Mouse (Mus musculus) MEL (cell line): Measurements from ENCODE around the gene Gm8764. TPM values are rescaled to one million over a fixed set of nuclear protein-coding genes. Genes with fewer than 3 reads are reported as not detected.
"Not testable (repeated sequence)": the region's sequence is repeated elsewhere in the genome, so short reads cannot be mapped to it uniquely, and the experiment has no call there.

Experiments used
- DNase-seq: peaks from one replicate; pipeline ENCODE4 v3.0.0; 2011; ENCODE audit warnings: low read depth, low spot score
- H3K27ac ChIP-seq: 2 replicates; pipeline ENCODE4 v1.5.1; 2012; ENCODE audit warnings: low read depth, mild to moderate bottlenecking, control low read depth, low read length, moderate library complexity; ENCODE audit not compliant: control insufficient read depth
- H3K27me3 ChIP-seq, 2 experiments: fragments of 150-350 bp in 1 of 2; sonication (generic) in 1 of 2; 2 replicates each; pipeline ENCODE4 v1.6.1; 2012; ENCODE audit warnings: low read length in 2 of 2, mild to moderate bottlenecking in 2 of 2, improper control_type of control experiment in 1 of 2, moderate library complexity in 1 of 2; ENCODE audit not compliant: insufficient read depth in 2 of 2, control insufficient read depth in 1 of 2
- H3K36me3 ChIP-seq, 2 experiments: 2 replicates each; pipeline ENCODE4 v1.6.1; 2012 to 2014; ENCODE audit warnings: low read length in 2 of 2, improper control_type of control experiment in 1 of 2, inconsistent platforms in 1 of 2, mild to moderate bottlenecking in 1 of 2; ENCODE audit not compliant: insufficient read depth in 2 of 2, control insufficient read depth in 1 of 2
- H3K4me1 ChIP-seq, 2 experiments: fragments of 150-350 bp in 1 of 2; sonication (generic) in 1 of 2; 2 replicates each; pipeline ENCODE4 v1.6.1; 2012; ENCODE audit warnings: low read length in 2 of 2, improper control_type of control experiment in 1 of 2, mild to moderate bottlenecking in 1 of 2; ENCODE audit not compliant: insufficient read depth in 2 of 2, control insufficient read depth in 1 of 2
- H3K4me3 ChIP-seq, 2 experiments: fragments of 150-350 bp in 1 of 2; sonication (generic) in 1 of 2; 2 replicates each; pipeline ENCODE4 v1.5.1; 2012; ENCODE audit warnings: low read depth in 2 of 2, low read length in 2 of 2, mild to moderate bottlenecking in 2 of 2, moderate library complexity in 2 of 2, control low read depth in 1 of 2, improper control_type of control experiment in 1 of 2; ENCODE audit not compliant: control insufficient read depth in 1 of 2, insufficient read depth in 1 of 2
- H3K79me2 ChIP-seq: 2 replicates; pipeline ENCODE4 v1.6.1; 2012; ENCODE audit warnings: mild to moderate bottlenecking, low read length, moderate library complexity; ENCODE audit not compliant: control insufficient read depth, poor library complexity, insufficient read depth
- H3K9ac ChIP-seq: 2 replicates; pipeline ENCODE4 v1.6.1; 2012; ENCODE audit warnings: low read depth, mild to moderate bottlenecking, control low read depth, low read length, moderate library complexity; ENCODE audit not compliant: control insufficient read depth, poor library complexity, severe bottlenecking
- H3K9me3 ChIP-seq: fragments of 150-350 bp; sonication (generic); replicated peaks from 2 replicates; pipeline ENCODE4 v1.6.1; 2012; ENCODE audit warnings: mild to moderate bottlenecking, low read length, improper control_type of control experiment, moderate library complexity; ENCODE audit not compliant: insufficient read depth
- BHLHE40 ChIP-seq: IDR thresholded peaks from 2 replicates; pipeline ENCODE4 v1.6.1; 2012; ENCODE audit warnings: low read depth, mild to moderate bottlenecking, inconsistent platforms, low read length, improper control_type of control experiment, borderline replicate concordance
- CTCF ChIP-seq, 3 experiments: IDR thresholded peaks in 2 of 3; conservative IDR thresholded peaks in 1 of 3; 2 replicates each; pipeline ENCODE4 v1.5.1; 2011 to 2012; ENCODE audit warnings: low read length in 3 of 3, low read depth in 2 of 3, mild to moderate bottlenecking in 2 of 3, improper control_type of control experiment in 1 of 3, inconsistent platforms in 1 of 3, mixed read lengths in 1 of 3, moderate library complexity in 1 of 3; ENCODE audit not compliant: control insufficient read depth in 1 of 3, insufficient read depth in 1 of 3, poor library complexity in 1 of 3, severe bottlenecking in 1 of 3
- E2F4 ChIP-seq: IDR thresholded peaks from 2 replicates; pipeline ENCODE4 v1.6.1; 2011; ENCODE audit warnings: low read depth, low read length, improper control_type of control experiment, borderline replicate concordance
- EP300 ChIP-seq, 2 experiments: IDR thresholded peaks; 2 replicates each; pipeline ENCODE4 v1.6.1; 2011; ENCODE audit warnings: improper control_type of control experiment in 2 of 2, low read length in 2 of 2, low read depth in 1 of 2, mild to moderate bottlenecking in 1 of 2
- GABPA ChIP-seq: IDR thresholded peaks from 2 replicates; pipeline ENCODE4 v1.6.1; 2012; ENCODE audit warnings: low read depth, mild to moderate bottlenecking, inconsistent platforms, low read length, improper control_type of control experiment, moderate library complexity
- HCFC1 ChIP-seq: IDR thresholded peaks from 2 replicates; pipeline ENCODE4 v1.6.1; 2012; ENCODE audit warnings: low read depth, mild to moderate bottlenecking, inconsistent platforms, low read length, improper control_type of control experiment, moderate library complexity
- JUND ChIP-seq: IDR thresholded peaks from 2 replicates; pipeline ENCODE4 v1.6.1; 2011; ENCODE audit warnings: low read depth, mild to moderate bottlenecking, improper control_type of control experiment, low read length
- KAT2A ChIP-seq: conservative IDR thresholded peaks from 2 replicates; pipeline ENCODE4 v1.6.1; 2012; ENCODE audit warnings: low read depth, low read length, improper control_type of control experiment, inconsistent platforms
- MYB ChIP-seq: IDR thresholded peaks from 2 replicates; pipeline ENCODE4 v1.6.1; 2011; ENCODE audit warnings: mild to moderate bottlenecking, low read depth, low read length, improper control_type of control experiment
- MYC ChIP-seq: IDR thresholded peaks from 2 replicates; pipeline ENCODE4 v1.6.1; 2011; ENCODE audit warnings: low read depth, mild to moderate bottlenecking, low read length, improper control_type of control experiment, moderate library complexity
- NELFE ChIP-seq: IDR thresholded peaks from 2 replicates; pipeline ENCODE4 v1.6.1; 2011; ENCODE audit warnings: low read depth, low read length, improper control_type of control experiment
- NRF1 ChIP-seq: IDR thresholded peaks from 2 replicates; pipeline ENCODE4 v1.6.1; 2014; ENCODE audit warnings: low read depth, mild to moderate bottlenecking, inconsistent platforms, low read length, improper control_type of control experiment, moderate library complexity; ENCODE audit not compliant: poor library complexity, insufficient read depth, severe bottlenecking
- POLR2AphosphoS2 ChIP-seq: IDR thresholded peaks from 2 replicates; pipeline ENCODE4 v1.6.1; 2011; ENCODE audit warnings: low read length, improper control_type of control experiment
- SIN3A ChIP-seq: IDR thresholded peaks from 2 replicates; pipeline ENCODE4 v1.6.1; 2012; ENCODE audit warnings: low read length, improper control_type of control experiment, inconsistent platforms
- UBTF ChIP-seq: IDR thresholded peaks from 2 replicates; pipeline ENCODE4 v1.6.1; 2012; ENCODE audit warnings: low read depth, mild to moderate bottlenecking, inconsistent platforms, low read length, improper control_type of control experiment, moderate library complexity, borderline replicate concordance; ENCODE audit not compliant: insufficient read depth
- USF1 ChIP-seq: IDR thresholded peaks from 2 replicates; pipeline ENCODE4 v1.6.1; 2014; ENCODE audit warnings: low read depth, mild to moderate bottlenecking, inconsistent platforms, low read length, improper control_type of control experiment, moderate library complexity
- USF2 ChIP-seq, 2 experiments: IDR thresholded peaks; 2 replicates each; pipeline ENCODE4 v1.6.1; 2011 to 2012; ENCODE audit warnings: improper control_type of control experiment in 2 of 2, low read length in 2 of 2, borderline replicate concordance in 1 of 2, inconsistent platforms in 1 of 2, low read depth in 1 of 2, mild to moderate bottlenecking in 1 of 2; ENCODE audit not compliant: insufficient read depth in 1 of 2
- ZC3H11A ChIP-seq: IDR thresholded peaks from 2 replicates; pipeline ENCODE4 v1.6.1; 2012; ENCODE audit warnings: low read depth, mild to moderate bottlenecking, inconsistent platforms, low read length, improper control_type of control experiment
- ZMIZ1 ChIP-seq: IDR thresholded peaks from 2 replicates; pipeline ENCODE4 v1.6.1; 2012; ENCODE audit warnings: low read depth, mild to moderate bottlenecking, inconsistent platforms, low read length, improper control_type of control experiment, moderate library complexity
- ZNF384 ChIP-seq: IDR thresholded peaks from 2 replicates; pipeline ENCODE4 v1.6.1; 2012; ENCODE audit warnings: low read depth, mild to moderate bottlenecking, inconsistent platforms, low read length, improper control_type of control experiment
- polyA plus RNA-seq, 2 experiments: library from polyadenylated mRNA; stranded (reverse) in 1 of 2; unstranded in 1 of 2; fragments of >175 nt in 1 of 2; fragments of >200 nt in 1 of 2; gene quantifications; 2 replicates each; pipeline versions ENCODE4 v1.2.1 to v1.2.4; 2012; ENCODE audit warnings: low replicate concordance in 2 of 2, low read depth in 1 of 2; ENCODE audit not compliant: insufficient read length in 2 of 2, insufficient read depth in 1 of 2, missing spikeins in 1 of 2
- total RNA-seq: library from RNA; depleted of rRNA; stranded (reverse); fragments of 300-350 nt; gene quantifications from 2 replicates; pipeline ENCODE4 v1.2.3, GENCODE M21; 2012; rRNA removed

The Gm8764 gene
- total RNA-seq, result not detected in 2 replicates
- not detected for polyA plus RNA-seq

GRCm38 (mm10) chr10:104159706-104160105 lies at the start of gene Gm8764:
Gene Gm8764 (plus strand): TSS chr10:104160006.
- H3K4me1 ChIP-seq, H3K9me3 ChIP-seq, H3K27ac ChIP-seq, DNase-seq, H3K79me2 ChIP-seq, H3K9ac ChIP-seq, H3K36me3 ChIP-seq, H3K4me3 ChIP-seq, H3K27me3 ChIP-seq: not testable (repeated sequence)

GRCm38 (mm10) chr10:104110044-104110443 lies 49.8 kb upstream of the Gm8764 start:
- Histone ChIP-seq H3K9ac (no peak overlapping the region), H3K27me3 (no peaks in the 10 kb centered on the region), H3K4me1 (no peaks in the 10 kb centered on the region), H3K9me3 (no peaks in the 10 kb centered on the region), H3K36me3 (no peaks in the 10 kb centered on the region), H3K27ac (no peak overlapping the region)
- no peak for DNase-seq
- TF ChIP-seq SIN3A, result no peak
- TF ChIP-seq GABPA, result no peak
- TF ChIP-seq KAT2A, result no peak
- TF ChIP-seq UBTF, result no peak
- TF ChIP-seq ZMIZ1, result no peak
- TF ChIP-seq JUND, result no peak
- no peak for TF ChIP-seq NRF1
- TF ChIP-seq CTCF (IDR thresholded peaks at IDR 0.05 in 2 of 3, conservative IDR thresholded peaks at IDR 0.05 in 1 of 3; ENCODE audit: control insufficient read depth in 1 of 3, insufficient read depth in 1 of 3, low read depth in 2 of 3, low read length in 3 of 3, poor library complexity in 1 of 3, severe bottlenecking in 1 of 3), result no peak
- no peak for TF ChIP-seq EP300 (IDR thresholded peaks at IDR 0.05; ENCODE audit: low read depth in 1 of 2, low read length in 2 of 2)
- TF ChIP-seq ZC3H11A, result no peak
- TF ChIP-seq E2F4, result no peak
- no peak for TF ChIP-seq USF2 (IDR thresholded peaks at IDR 0.05; ENCODE audit: borderline replicate concordance in 1 of 2, insufficient read depth in 1 of 2, low read depth in 1 of 2, low read length in 2 of 2)
- no peak for TF ChIP-seq MYB
- TF ChIP-seq, all 39 proteins: peak for 0
- no peaks in the 10 kb centered on the region for H3K79me2 ChIP-seq
- no peak overlapping the region for H3K4me3 ChIP-seq

- no peak for DNase-seq
- H3K27me3 ChIP-seq, result no peaks in the 10 kb centered on the region
- TF ChIP-seq ZMIZ1 (no peak), SIN3A (no peak), ZC3H11A (no peak), JUND (no peak), MYC (no peak), MYB (no peak), POLR2AphosphoS2 (no peak), BHLHE40 (no peak), ZNF384 (no peak), KAT2A (no peak), NELFE (no peak), E2F4 (no peak), USF2 (IDR thresholded peaks at IDR 0.05; ENCODE audit: borderline replicate concordance in 1 of 2, insufficient read depth in 1 of 2, low read depth in 1 of 2, low read length in 2 of 2) (no peak), HCFC1 (no peak), NRF1 (no peak), USF1 (no peak)
- TF ChIP-seq, all 39 proteins: peak for 0
- Histone ChIP-seq H3K4me1 (no peaks in the 10 kb centered on the region), H3K79me2 (no peaks in the 10 kb centered on the region), H3K9me3 (no peaks in the 10 kb centered on the region), H3K4me3 (no peak overlapping the region), H3K36me3 (no peaks in the 10 kb centered on the region), H3K27ac (no peak overlapping the region), H3K9ac (no peak overlapping the region)
Measured at GRCm38 (mm10) chr10:104118312-104118711, 41.5 kb upstream of the Gm8764 start.

GRCm38 (mm10) chr10:104142687-104143086 lies 17.1 kb upstream of the Gm8764 start, which contains the start of gene Gm21293:
Gene Gm21293 (plus strand): TSS chr10:104142987.
- not testable (repeated sequence) for H3K79me2 ChIP-seq, H3K27ac ChIP-seq, H3K27me3 ChIP-seq, H3K9ac ChIP-seq, H3K36me3 ChIP-seq, H3K4me1 ChIP-seq, H3K9me3 ChIP-seq, H3K4me3 ChIP-seq, DNase-seq
